Mouse (Mus musculus): ENCODE measurements around the gene Agpat2. TPM values are rescaled to one million over a fixed set of nuclear protein-coding genes. Genes with fewer than 3 reads are reported as not detected.

Agpat2 gene
- polyA plus RNA-seq, 1 experiment = 31.3 TPM

DNA sequence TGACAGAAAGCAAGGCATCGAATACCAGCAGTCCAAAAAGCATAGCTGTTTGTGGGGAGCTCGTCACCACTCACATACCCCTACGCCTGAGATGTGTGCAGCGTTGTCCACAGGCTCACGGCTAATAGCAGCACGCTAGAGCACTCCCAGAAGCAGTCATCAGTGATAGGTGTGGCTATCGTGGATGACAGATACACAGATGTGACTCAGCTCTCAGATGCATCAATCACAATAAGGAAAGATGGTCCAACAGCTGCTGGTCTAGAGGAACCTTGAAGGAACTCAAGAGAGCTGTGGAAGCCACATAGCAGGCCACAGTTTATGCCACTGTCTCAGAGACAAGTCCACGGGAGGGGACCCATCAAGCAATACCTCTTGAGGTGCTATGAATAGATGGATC lies 60.4 kb downstream of the Agpat2 start:
- Histone ChIP-seq H3K4me3 (no peak overlapping the region), H3ac (ENCODE audit: control insufficient read depth, insufficient read length) (no peak overlapping the region), H3K27me3 (ENCODE audit: control insufficient read depth, insufficient read depth, insufficient read length) (no peaks in the 10 kb centered on the region), H3K36me3 (ENCODE audit: control insufficient read depth, insufficient read depth) (no peaks in the 10 kb centered on the region), H3K4me2 (ENCODE audit: low read depth) (peak overlapping the region; percentile 63), H3K79me2 (ENCODE audit: control insufficient read depth, insufficient read depth) (no peaks in the 10 kb centered on the region)
- TF ChIP-seq MYOD1 (IDR thresholded peaks at IDR 0.05; ENCODE audit: control insufficient read depth in 1 of 3, insufficient read length in 2 of 3, low read depth in 2 of 3) (peak in 2 of 3 experiments; percentile 52 to 55), TCF3 (IDR thresholded peaks at IDR 0.05; ENCODE audit: insufficient read length, low read depth) (no peak)

- no peaks in the 10 kb centered on the region for H3K36me3 ChIP-seq (ENCODE audit: control insufficient read depth, insufficient read depth)
- H3K4me2 ChIP-seq (ENCODE audit: low read depth) = peak overlapping the region; percentile 63
- no peak overlapping the region for H3K4me3 ChIP-seq
- no peak overlapping the region for H3ac ChIP-seq (ENCODE audit: control insufficient read depth, insufficient read length)
- no peaks in the 10 kb centered on the region for H3K79me2 ChIP-seq (ENCODE audit: control insufficient read depth, insufficient read depth)
- no peaks in the 10 kb centered on the region for H3K27me3 ChIP-seq (ENCODE audit: control insufficient read depth, insufficient read depth, insufficient read length)
- TF ChIP-seq MYOG (IDR thresholded peaks at IDR 0.05; ENCODE audit: control insufficient read depth in 1 of 3, insufficient read depth in 1 of 3, insufficient read length in 2 of 3, low read depth in 2 of 3) (peak in 2 of 3 experiments; percentile 25 to 88), TCF12 (IDR thresholded peaks at IDR 0.05; ENCODE audit: insufficient read depth, poor library complexity, severe bottlenecking) (peak; percentile 3), REST (IDR thresholded peaks at IDR 0.05; ENCODE audit: insufficient read depth, insufficient read length) (no peak), TCF3 (IDR thresholded peaks at IDR 0.05; ENCODE audit: insufficient read length, low read depth) (peak; percentile 39), CEBPB (IDR thresholded peaks at IDR 0.05; ENCODE audit: insufficient read depth, poor library complexity, severe bottlenecking) (no peak), MYOD1 (IDR thresholded peaks at IDR 0.05; ENCODE audit: control insufficient read depth in 1 of 3, insufficient read length in 2 of 3, low read depth in 2 of 3) (peak in 2 of 3 experiments; percentile 55 to 76), USF1 (IDR thresholded peaks at IDR 0.05; ENCODE audit: low read depth) (no peak), E2F4 (IDR thresholded peaks at IDR 0.05; ENCODE audit: insufficient read depth) (no peak), POLR2A (IDR thresholded peaks at IDR 0.05; ENCODE audit: insufficient read length, low read depth) (no peak), POLR2AphosphoS2 (IDR thresholded peaks at IDR 0.05; ENCODE audit: insufficient read length, low read depth) (no peak), SRF (IDR thresholded peaks at IDR 0.05; ENCODE audit: control insufficient read depth, insufficient read length, low read depth) (no peak), MAX (IDR thresholded peaks at IDR 0.05; ENCODE audit: low read depth) (no peak)
Observed at GRCm38 (mm10) chr2:26543155-26543554, 61.1 kb downstream of the Agpat2 start.

Other genes starting within 250 kb of the Agpat2 start
- gene Card9, start 243.5 kb downstream of the Agpat2 start, polyA plus RNA-seq (2012; fragmentation: generic; extraction: Trizol) = 0.84 TPM
- gene Snapc4, start 223.8 kb downstream of the Agpat2 start, polyA plus RNA-seq (2012; fragmentation: generic; extraction: Trizol) = 11.0 TPM
- gene Entr1, start 215.1 kb downstream of the Agpat2 start, polyA plus RNA-seq (2012; fragmentation: generic; extraction: Trizol) = 50.8 TPM
- 111 TPM for gene Pmpca, start 215.1 kb downstream of the Agpat2 start, polyA plus RNA-seq (2012; fragmentation: generic; extraction: Trizol)
- gene Inpp5e, start 195.2 kb downstream of the Agpat2 start, polyA plus RNA-seq (2012; fragmentation: generic; extraction: Trizol) = 9.3 TPM
- gene Sec16a, start 159.2 kb downstream of the Agpat2 start, polyA plus RNA-seq (2012; fragmentation: generic; extraction: Trizol) = 31.4 TPM
- 16.3 TPM for gene Notch1, start 87.8 kb downstream of the Agpat2 start, polyA plus RNA-seq (2012; fragmentation: generic; extraction: Trizol)
- 2.7 TPM for gene Egfl7, start 24.4 kb downstream of the Agpat2 start, polyA plus RNA-seq (2012; fragmentation: generic; extraction: Trizol)
- not detected for gene Gm20532, start 17.8 kb downstream of the Agpat2 start, polyA plus RNA-seq (2012; fragmentation: generic; extraction: Trizol)
- 2.6 TPM for gene Fam69b, start 24.0 kb upstream of the Agpat2 start, polyA plus RNA-seq (2012; fragmentation: generic; extraction: Trizol)
- not detected for gene Lcn4, start 66.9 kb upstream of the Agpat2 start, polyA plus RNA-seq (2012; fragmentation: generic; extraction: Trizol)